Mouse (Mus musculus) heart, postnatal 0 days (tissue): ENCODE results near the gene Mecom. TPM values are rescaled to one million over a fixed set of nuclear protein-coding genes. Genes with fewer than 3 reads are reported as not detected.

Source experiments
- ATAC-seq: fragments of 200-750 bp; cut with Nextera tagmentation; 2 replicates; pipeline ENCODE4 v1.8.0; 2017; ENCODE audit warnings: low read depth, moderate number of reproducible peaks, moderate library complexity; ENCODE audit not compliant: insufficient read depth
- DNase-seq: peaks from one replicate; pipeline ENCODE4 v3.0.0-alpha.2; 2016; ENCODE audit warnings: low spot score
- H3K27ac ChIP-seq: fragments of 300-500 bp; sonication (generic); 2 replicates; pipeline ENCODE4 v1.5.1; 2014; ENCODE audit warnings: low read depth, mild to moderate bottlenecking
- H3K27me3 ChIP-seq: fragments of 300-500 bp; sonication (generic); 2 replicates; pipeline ENCODE4 v1.6.1; 2014; ENCODE audit warnings: low read length, mixed read lengths; ENCODE audit not compliant: control insufficient read depth, insufficient read depth
- H3K36me3 ChIP-seq: fragments of 300-500 bp; sonication (generic); replicated peaks from 2 replicates; pipeline ENCODE4 v1.6.1; 2014; ENCODE audit warnings: low read length, mixed read lengths; ENCODE audit not compliant: control insufficient read depth, insufficient read depth
- H3K4me1 ChIP-seq: fragments of 300-500 bp; sonication (generic); 2 replicates; pipeline ENCODE4 v1.6.1; 2014; ENCODE audit warnings: antibody characterized with exemption; ENCODE audit not compliant: control insufficient read depth, insufficient read depth
- H3K4me2 ChIP-seq: fragments of 300-500 bp; sonication (generic); 2 replicates; pipeline ENCODE4 v1.6.1; 2014; ENCODE audit warnings: low read depth, mild to moderate bottlenecking, low read length, moderate library complexity
- H3K4me3 ChIP-seq: fragments of 300-500 bp; sonication (generic); 2 replicates; pipeline ENCODE4 v1.5.1; 2014; ENCODE audit warnings: low read depth, low read length
- H3K9ac ChIP-seq: fragments of 300-500 bp; sonication (generic); replicated peaks from 2 replicates; pipeline ENCODE4 v1.6.1; 2014; ENCODE audit warnings: low read depth, low read length, mixed read lengths
- H3K9me3 ChIP-seq: fragments of 300-500 bp; sonication (generic); replicated peaks from 2 replicates; pipeline ENCODE4 v1.6.1; 2016; ENCODE audit warnings: low read length; ENCODE audit not compliant: control insufficient read depth
- CTCF ChIP-seq: IDR thresholded peaks from 2 replicates; pipeline ENCODE4 v1.5.1; 2016; ENCODE audit warnings: antibody characterized with exemption, control low read depth, low read depth
- EP300 ChIP-seq: IDR thresholded peaks from 2 replicates; pipeline ENCODE4 v1.6.1; 2016; ENCODE audit warnings: antibody characterized with exemption, low read depth
- WGBS: fragments of 180-500 bp; shearing (Covaris S2); extraction: QIAGEN DNeasy Blood & Tissue Kit; methylation state at CpG from one replicate; pipeline ENCODE4 v1.1.7; 2014; 5-methylcytosine and 5-hydroxymethylcytosine counted together
- polyA plus RNA-seq: library from polyadenylated mRNA; unstranded; fragments of >200 nt; fragmentation: Nextera tagmentation; extraction: Ambion mirVana; gene quantifications from 2 replicates; pipeline ENCODE4 v1.2.1, GENCODE M21; 2015
- total RNA-seq: library from RNA; depleted of rRNA; stranded (reverse); fragments of >200 nt; gene quantifications from 2 replicates; pipeline ENCODE4 v1.2.3, GENCODE M21; 2014; ENCODE audit warnings: low replicate concordance

The Mecom gene
- total and polyA plus RNA-seq, 2 experiments from 2014 or later = 8.5 to 18.9 TPM

DNA sequence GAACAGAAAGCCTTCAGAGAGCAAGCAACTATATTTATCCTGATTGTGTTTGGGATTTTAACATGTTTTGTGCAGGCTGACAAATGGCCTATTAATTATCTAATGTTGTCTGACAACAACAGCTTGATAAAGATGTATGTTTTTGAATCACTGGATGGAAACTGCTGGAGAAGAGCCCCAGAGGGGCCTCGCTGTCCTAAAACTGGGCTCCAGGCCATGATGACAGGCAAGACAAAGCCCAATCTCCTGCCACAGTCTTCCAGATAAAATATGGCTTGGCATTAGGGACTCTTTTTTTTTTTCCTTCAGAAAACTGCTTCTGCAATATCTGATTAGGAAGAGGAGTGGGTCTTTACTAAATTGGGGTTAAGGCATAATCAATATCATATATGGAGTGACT is 248.3 kb downstream of the Mecom start:
- Histone ChIP-seq H3K27me3 (no peaks in the 10 kb centered on the region), H3K36me3 (no peaks in the 10 kb centered on the region), H3K4me2 (no peak overlapping the region), H3K9me3 (no peaks in the 10 kb centered on the region), H3K4me3 (no peak overlapping the region), H3K27ac (no peak overlapping the region), H3K9ac (no peak overlapping the region), H3K4me1 (no peaks in the 10 kb centered on the region)
- ATAC-seq (no peak), DNase-seq (no peak)
- 36% methylated on average over 1 of the region's 1 CpGs for WGBS
- TF ChIP-seq EP300 (no peak), CTCF (no peak)

- Histone ChIP-seq H3K4me3 (no peak overlapping the region), H3K4me1 (no peaks in the 10 kb centered on the region), H3K4me2 (no peak overlapping the region), H3K9ac (no peak overlapping the region), H3K27ac (no peak overlapping the region), H3K9me3 (no peaks in the 10 kb centered on the region), H3K27me3 (no peaks in the 10 kb centered on the region), H3K36me3 (no peaks in the 10 kb centered on the region)
- ATAC-seq (no peak), DNase-seq (no peak)
- TF ChIP-seq CTCF = no peak
- no peak for TF ChIP-seq EP300
- WGBS = 82% methylated on average over 5 of the region's 5 CpGs
Observed at GRCm38 (mm10) chr3:30294433-30294832, 253.4 kb downstream of the Mecom start.

DNA sequence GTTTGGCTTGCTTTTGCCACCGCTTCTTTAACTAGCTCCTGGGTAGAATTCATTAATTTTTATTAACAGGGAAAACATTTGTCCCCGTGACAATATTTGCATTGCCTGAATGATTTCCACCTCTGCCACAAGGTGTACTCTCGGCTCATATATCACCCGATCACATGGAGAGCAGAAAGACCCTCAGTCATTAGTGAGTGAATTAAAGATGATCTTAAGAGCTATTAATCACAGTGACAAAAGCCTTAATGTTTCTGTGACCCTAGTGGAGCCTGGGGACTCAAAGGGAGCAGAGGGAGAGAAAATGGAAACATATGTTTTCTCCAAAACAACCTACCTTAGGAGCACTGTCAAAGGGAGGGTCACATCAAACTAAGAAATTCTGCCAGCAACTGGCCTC is 261.3 kb downstream of the Mecom start:
- 75% methylated on average over 4 of the region's 4 CpGs for WGBS
- TF ChIP-seq EP300 (no peak), CTCF (no peak)
- no peak overlapping the region for H3K9ac ChIP-seq
- ATAC-seq (no peak), DNase-seq (no peak)
- H3K27ac ChIP-seq = no peak overlapping the region
- no peak overlapping the region for H3K4me2 ChIP-seq
- no peaks in the 10 kb centered on the region for H3K27me3 ChIP-seq
- no peaks in the 10 kb centered on the region for H3K36me3 ChIP-seq
- H3K4me1 ChIP-seq = no peaks in the 10 kb centered on the region
- no peaks in the 10 kb centered on the region for H3K9me3 ChIP-seq
- H3K4me3 ChIP-seq = no peak overlapping the region

GRCm38 (mm10) chr3:30284094-30284493 is 263.7 kb downstream of the Mecom start:
- 69% methylated on average over 4 of the region's 4 CpGs for whole genome bisulfite sequencing
- no peak overlapping the region for H3K4me3 ChIP-seq
- H3K4me1 ChIP-seq = no peaks in the 10 kb centered on the region
- ATAC-seq (no peak), DNase-seq (no peak)
- no peaks in the 10 kb centered on the region for H3K27me3 ChIP-seq
- no peak overlapping the region for H3K27ac ChIP-seq
- H3K9ac ChIP-seq = no peak overlapping the region
- H3K9me3 ChIP-seq = no peaks in the 10 kb centered on the region
- H3K36me3 ChIP-seq = no peaks in the 10 kb centered on the region
- H3K4me2 ChIP-seq = no peak overlapping the region
- TF ChIP-seq CTCF (no peak), EP300 (no peak)

DNA sequence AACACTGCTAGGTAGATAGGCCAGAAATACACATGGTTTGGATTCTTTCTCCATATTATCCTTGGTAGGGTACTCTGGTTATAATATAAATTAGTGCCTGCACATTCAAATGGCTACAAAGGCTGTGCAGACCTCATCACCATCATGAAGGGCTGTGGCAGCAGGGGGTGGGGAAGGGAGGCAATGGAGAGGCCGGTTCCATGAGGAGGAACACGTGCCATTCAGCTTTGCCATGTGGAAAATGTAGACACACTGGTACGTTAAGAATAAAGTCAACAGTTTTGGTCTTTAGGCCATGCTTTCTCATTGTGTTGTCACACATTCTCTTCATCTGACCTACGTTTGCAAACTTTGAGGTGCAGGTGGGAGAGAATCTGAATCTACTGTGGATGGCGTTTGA is 264.2 kb downstream of the Mecom start:
- no peaks in the 10 kb centered on the region for H3K9me3 ChIP-seq
- DNase-seq (no peak), ATAC-seq (no peak)
- 80% methylated on average over 5 of the region's 5 CpGs for WGBS
- H3K27me3 ChIP-seq = no peaks in the 10 kb centered on the region
- TF ChIP-seq CTCF (no peak), EP300 (no peak)
- H3K4me3 ChIP-seq = no peak overlapping the region
- H3K4me1 ChIP-seq = no peaks in the 10 kb centered on the region
- H3K9ac ChIP-seq = no peak overlapping the region
- H3K4me2 ChIP-seq = no peak overlapping the region
- no peaks in the 10 kb centered on the region for H3K36me3 ChIP-seq
- H3K27ac ChIP-seq = no peak overlapping the region

DNA sequence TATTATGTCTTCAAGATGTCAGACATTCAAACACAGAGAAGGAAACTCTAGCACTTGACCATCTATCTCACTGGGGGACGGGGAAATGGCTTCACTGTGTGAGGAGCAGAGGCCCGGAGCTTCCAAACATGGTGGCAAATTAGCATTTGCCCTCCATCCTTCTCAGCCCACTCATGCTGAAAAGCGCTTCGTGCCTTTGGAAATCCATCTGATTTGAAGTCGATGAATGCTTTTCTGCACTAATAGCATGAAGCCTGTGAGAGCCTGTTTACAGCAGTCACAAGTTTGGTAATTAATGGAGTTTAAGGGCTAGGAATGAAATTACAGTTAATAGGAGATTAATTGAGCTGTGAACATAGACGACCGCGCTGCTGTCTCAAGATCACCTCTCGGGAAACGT is 270.2 kb downstream of the Mecom start:
- Histone ChIP-seq H3K27me3 (no peaks in the 10 kb centered on the region), H3K9ac (no peak overlapping the region), H3K4me1 (no peaks in the 10 kb centered on the region), H3K27ac (no peak overlapping the region), H3K4me2 (no peak overlapping the region), H3K4me3 (no peak overlapping the region), H3K9me3 (no peaks in the 10 kb centered on the region), H3K36me3 (no peaks in the 10 kb centered on the region)
- DNase-seq (no peak), ATAC-seq (no peak)
- TF ChIP-seq CTCF (no peak), EP300 (no peak)
- 88% methylated on average over 10 of the region's 10 CpGs for WGBS
